Mouse (Mus musculus): Measurements from ENCODE around the gene Fcer1a. TPM values are rescaled to one million over a fixed set of nuclear protein-coding genes. Genes with fewer than 3 reads are reported as not detected.

Fcer1a gene
- polyA plus RNA-seq, 1 experiment = 0.16 TPM

DNA sequence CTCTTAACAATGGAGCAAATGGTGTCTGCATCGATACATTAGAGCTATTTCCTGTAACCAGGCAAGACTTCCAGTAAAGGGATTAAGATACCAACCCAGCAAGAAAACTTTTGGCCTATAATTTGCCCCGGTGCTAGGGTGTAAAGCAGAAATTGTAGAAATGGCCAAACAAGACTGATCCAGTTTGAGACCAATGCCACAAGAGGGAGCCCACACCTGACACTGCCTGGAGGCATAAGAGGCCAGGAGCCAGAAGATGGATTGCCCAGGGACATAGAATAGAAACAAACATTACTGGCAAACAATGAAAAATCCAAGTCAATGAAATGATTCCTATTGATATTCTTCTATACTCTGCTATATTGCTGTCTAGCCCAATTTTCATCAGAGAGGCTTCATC is 30.7 kb downstream of the Fcer1a start:
- no peak for DNase-seq (ENCODE audit: low read depth in 1 of 2, low spot score in 2 of 2)
- Histone ChIP-seq H3K4me1 (ENCODE audit: control insufficient read depth, insufficient read depth, insufficient read length) (no peaks in the 10 kb centered on the region), H3K27ac (ENCODE audit: insufficient read depth, low read length) (no peak overlapping the region), H3K36me3 (ENCODE audit: control insufficient read depth, insufficient read depth, low read length) (no peaks in the 10 kb centered on the region), H3K4me3 (ENCODE audit: extremely low read depth, insufficient read depth, insufficient read length) (no peak overlapping the region), H3K27me3 (ENCODE audit: control insufficient read depth, insufficient read depth, low read length) (no peaks in the 10 kb centered on the region)
- TF ChIP-seq CTCF (IDR thresholded peaks at IDR 0.05; ENCODE audit: extremely low read depth, insufficient read depth, insufficient read length, insufficient replicate concordance) = no peak
- TF ChIP-seq POLR2A (IDR thresholded peaks at IDR 0.05; ENCODE audit: low read depth, low read length) = no peak
- WGBS = 74% methylated on average over 2 of the region's 2 CpGs

DNA sequence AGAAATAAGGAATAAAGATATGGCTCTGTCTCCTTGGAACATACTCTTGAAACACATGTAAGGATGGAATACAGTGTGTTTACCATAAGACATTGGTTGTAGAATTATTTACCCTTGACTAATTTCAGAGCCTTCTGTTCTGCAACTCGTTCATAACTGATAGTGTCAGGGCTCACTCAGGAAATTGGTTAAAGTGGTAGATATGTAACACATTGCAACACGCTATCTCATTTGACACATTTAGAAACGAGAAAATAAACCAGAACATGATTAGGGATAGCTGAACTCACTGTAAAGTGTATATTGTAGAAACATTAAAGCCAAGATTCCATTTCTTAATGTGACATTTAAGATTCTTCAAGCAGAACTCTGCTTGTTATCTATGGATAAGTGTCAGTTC is 35.0 kb downstream of the Fcer1a start:
- no peak overlapping the region for H3K4me3 ChIP-seq (ENCODE audit: extremely low read depth, insufficient read depth, insufficient read length)
- H3K4me1 ChIP-seq (ENCODE audit: control insufficient read depth, insufficient read depth, insufficient read length) = no peaks in the 10 kb centered on the region
- no peak for DNase-seq (ENCODE audit: low read depth in 1 of 2, low spot score in 2 of 2)
- no peaks in the 10 kb centered on the region for H3K36me3 ChIP-seq (ENCODE audit: control insufficient read depth, insufficient read depth, low read length)
- H3K27ac ChIP-seq (ENCODE audit: insufficient read depth, low read length) = no peak overlapping the region
- 55% methylated on average over 3 of the region's 3 CpGs for WGBS
- H3K27me3 ChIP-seq (ENCODE audit: control insufficient read depth, insufficient read depth, low read length) = no peaks in the 10 kb centered on the region
- TF ChIP-seq POLR2A (IDR thresholded peaks at IDR 0.05; ENCODE audit: low read depth, low read length) (no peak), CTCF (IDR thresholded peaks at IDR 0.05; ENCODE audit: extremely low read depth, insufficient read depth, insufficient read length, insufficient replicate concordance) (no peak)

DNA sequence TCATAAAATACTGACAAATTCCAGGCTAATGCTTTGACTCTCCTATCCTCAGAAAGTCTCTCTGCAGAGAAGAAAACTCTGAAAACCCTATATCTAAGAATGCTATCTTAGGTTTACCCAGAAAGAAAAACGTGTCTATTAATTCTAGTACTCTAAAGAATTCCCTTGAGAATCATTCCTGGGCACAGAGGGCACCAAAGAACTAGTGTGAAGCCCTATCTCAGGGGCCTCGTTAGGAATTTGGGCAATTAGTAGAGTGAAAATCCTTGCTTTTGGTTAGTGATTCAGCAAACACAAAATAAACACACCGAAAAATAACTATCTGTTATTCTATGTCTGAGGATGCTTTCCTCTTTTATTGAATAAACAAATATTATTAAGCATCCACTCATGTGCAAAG is 36.5 kb downstream of the Fcer1a start, which contains the start of gene Olfr1406:
Gene Olfr1406 (minus strand): TSS at position 101 of the 400 bp plus-strand sequence.
- H3K36me3 ChIP-seq (ENCODE audit: control insufficient read depth, insufficient read depth, low read length) = no peaks in the 10 kb centered on the region
- no peak for DNase-seq (ENCODE audit: low read depth in 1 of 2, low spot score in 2 of 2)

GRCm38 (mm10) chr1:173174154-173174842 is 52.7 kb downstream of the Fcer1a start:
- Histone ChIP-seq H3K27ac (ENCODE audit: insufficient read depth, low read length) (no peak overlapping the region), H3K4me1 (ENCODE audit: control insufficient read depth, insufficient read depth, insufficient read length) (no peaks in the 10 kb centered on the region), H3K27me3 (ENCODE audit: control insufficient read depth, insufficient read depth, low read length) (no peaks in the 10 kb centered on the region), H3K4me3 (ENCODE audit: extremely low read depth, insufficient read depth, insufficient read length) (no peak overlapping the region; the same call in 1 of the 2 replicates), H3K36me3 (ENCODE audit: control insufficient read depth, insufficient read depth, low read length) (no peaks in the 10 kb centered on the region)
- no peak for DNase-seq (ENCODE audit: low read depth in 1 of 2, low spot score in 2 of 2)
- TF ChIP-seq CTCF (IDR thresholded peaks at IDR 0.05; ENCODE audit: extremely low read depth, insufficient read depth, insufficient read length, insufficient replicate concordance) (no peak), POLR2A (IDR thresholded peaks at IDR 0.05; ENCODE audit: low read depth, low read length) (no peak)

More for the DNA sequence above, 36.5 kb downstream of the Fcer1a start, which contains the start of gene Olfr1406:
- no peak for TF ChIP-seq CTCF (IDR thresholded peaks at IDR 0.05; ENCODE audit: extremely low read depth, insufficient read depth, insufficient read length, insufficient replicate concordance)
- no peak for TF ChIP-seq POLR2A (IDR thresholded peaks at IDR 0.05; ENCODE audit: low read depth, low read length)
- 56% methylated on average over 3 of the region's 3 CpGs for WGBS
- Histone ChIP-seq H3K4me3 (ENCODE audit: extremely low read depth, insufficient read depth, insufficient read length) (no peak within 1 kb of the TSS), H3K27ac (ENCODE audit: insufficient read depth, low read length) (no peak within 1 kb of the TSS), H3K27me3 (ENCODE audit: control insufficient read depth, insufficient read depth, low read length) (no peaks in the 10 kb centered on the region), H3K4me1 (ENCODE audit: control insufficient read depth, insufficient read depth, insufficient read length) (no peaks in the 10 kb centered on the region)

Other genes starting within 250 kb of the Fcer1a start
- not detected in 2 replicates for gene Olfr1408, start 89.8 kb downstream of the Fcer1a start, polyA plus RNA-seq (2012; rRNA removed)
- not detected in 2 replicates for gene Olfr1406, start 36.6 kb downstream of the Fcer1a start, polyA plus RNA-seq (2012; rRNA removed)
- gene Olfr218, start 29.4 kb downstream of the Fcer1a start, polyA plus RNA-seq (2012; rRNA removed) = not detected in 2 replicates
- not detected in 2 replicates for gene Olfr1404, start 14.8 kb downstream of the Fcer1a start, polyA plus RNA-seq (2012; rRNA removed)
- gene Olfr418, start 38.8 kb upstream of the Fcer1a start, polyA plus RNA-seq (2012; rRNA removed) = not detected in 2 replicates
- not detected in 2 replicates for gene Mptx2, start 50.6 kb upstream of the Fcer1a start, polyA plus RNA-seq (2012; rRNA removed)
- 13.0 and 13.2 TPM in 2 replicates for gene Ackr1, start 106.5 kb upstream of the Fcer1a start, polyA plus RNA-seq (2012; rRNA removed)
- 10.0 and 10.4 TPM in 2 replicates for gene Aim2, start 123.7 kb upstream of the Fcer1a start, polyA plus RNA-seq (2012; rRNA removed)
- 5.1 and 9.6 TPM in 2 replicates for gene Cadm3, start 140.5 kb upstream of the Fcer1a start, polyA plus RNA-seq (2012; rRNA removed)